Mouse (Mus musculus) heart, adult 9 months (tissue): ENCODE data around the gene Sept3.

Source experiments
- DNase-seq, 2 experiments: peaks; one replicate each; pipeline ENCODE4 v3.0.0; 2022; ENCODE audit warnings: low spot score in 2 of 2

Sept3 gene

GRCm38 (mm10) chr15:82272295-82272694 lies 2.4 kb upstream of the Sept3 start:
- DNase-seq, result no peak

DNA sequence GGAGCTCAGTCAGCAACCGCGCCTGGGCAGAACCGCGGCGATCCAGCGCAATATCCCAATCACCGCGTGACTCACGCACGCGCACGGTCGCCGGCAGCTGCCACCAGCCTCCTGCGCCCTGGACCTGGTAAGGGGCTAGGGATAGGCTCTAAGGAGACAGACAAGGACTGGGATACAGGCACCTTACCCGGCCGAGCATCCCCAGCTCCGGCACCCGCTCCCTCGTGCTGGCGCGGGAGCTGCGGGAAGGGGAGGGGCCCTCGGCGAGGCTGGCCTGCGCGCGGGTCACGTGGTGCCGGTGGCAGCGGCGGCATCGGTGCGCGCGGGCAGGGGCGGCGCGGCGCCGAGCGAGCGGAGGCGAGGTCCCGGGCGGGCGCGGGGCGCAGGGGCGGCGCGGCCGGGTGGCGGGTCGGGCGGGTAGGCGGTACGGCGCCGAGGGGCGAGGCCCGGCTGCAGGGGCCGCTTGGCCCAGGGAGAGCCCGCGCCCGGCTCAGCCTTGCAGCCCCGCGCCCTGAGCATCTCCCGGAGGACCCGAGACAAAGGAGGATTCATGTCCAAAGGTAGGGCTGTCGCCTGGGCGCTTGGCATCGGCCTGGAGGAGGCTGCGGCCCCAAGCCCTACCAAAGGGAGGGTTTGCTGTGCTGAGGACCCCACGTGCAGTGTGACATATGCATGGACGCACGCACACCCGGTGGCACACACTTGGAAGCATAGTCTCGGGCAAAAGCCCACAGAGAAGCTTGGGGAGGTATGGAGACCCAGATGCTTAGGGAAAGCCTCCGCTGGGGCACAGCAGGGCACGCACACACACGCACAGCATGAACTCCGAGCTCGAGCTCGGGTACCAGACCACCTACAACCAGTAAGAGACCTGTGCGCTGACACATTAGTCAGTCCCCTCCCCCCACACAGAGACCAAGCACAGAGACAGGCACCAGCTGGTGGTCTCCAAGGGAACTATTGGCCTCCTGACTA lies 521 bp downstream of the Sept3 start:
- DNase-seq, result no peak

DNA sequence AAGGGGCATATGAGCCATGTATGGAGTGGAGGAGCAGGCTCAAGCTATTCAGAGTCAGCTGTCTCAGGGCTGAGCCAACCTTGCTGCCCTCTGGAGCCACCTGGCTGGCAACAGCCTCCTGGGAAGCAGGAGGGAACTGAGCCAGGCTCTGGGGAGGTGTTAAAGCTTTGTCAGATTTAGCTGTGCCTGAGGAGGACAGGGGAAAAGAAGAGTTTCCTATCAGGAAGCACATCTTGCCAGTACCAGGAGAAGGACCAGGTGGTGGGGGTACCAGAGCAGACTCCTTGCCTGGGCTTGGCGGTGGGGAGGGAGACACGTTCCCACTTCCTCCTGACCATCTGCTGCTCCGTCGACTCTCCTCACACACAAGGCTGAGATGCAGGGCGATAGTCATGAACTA lies 2.9 kb downstream of the Sept3 start:
- no peak for DNase-seq

GRCm38 (mm10) chr15:82280638-82281037 lies 5.9 kb downstream of the Sept3 start:
- DNase-seq, result no peak

DNA sequence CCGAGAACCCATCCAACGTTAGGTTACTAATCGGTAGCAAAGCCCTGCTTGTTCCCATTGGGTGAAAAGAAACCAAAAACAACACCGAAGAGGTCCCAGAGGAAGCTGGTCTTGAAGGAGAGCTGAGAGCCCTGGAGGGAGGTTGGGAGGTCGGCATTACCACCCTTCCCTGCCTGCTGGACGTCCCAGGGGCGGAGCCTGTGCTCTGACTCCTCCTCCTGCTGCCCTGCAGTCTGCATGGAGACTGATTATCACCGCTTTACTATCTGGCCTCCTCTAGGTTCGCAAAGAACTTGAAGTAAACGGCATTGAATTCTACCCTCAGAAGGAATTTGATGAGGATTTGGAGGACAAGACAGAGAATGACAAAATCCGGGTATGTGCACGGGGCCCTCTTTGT lies 11.5 kb downstream of the Sept3 start:
- no peak for DNase-seq

DNA sequence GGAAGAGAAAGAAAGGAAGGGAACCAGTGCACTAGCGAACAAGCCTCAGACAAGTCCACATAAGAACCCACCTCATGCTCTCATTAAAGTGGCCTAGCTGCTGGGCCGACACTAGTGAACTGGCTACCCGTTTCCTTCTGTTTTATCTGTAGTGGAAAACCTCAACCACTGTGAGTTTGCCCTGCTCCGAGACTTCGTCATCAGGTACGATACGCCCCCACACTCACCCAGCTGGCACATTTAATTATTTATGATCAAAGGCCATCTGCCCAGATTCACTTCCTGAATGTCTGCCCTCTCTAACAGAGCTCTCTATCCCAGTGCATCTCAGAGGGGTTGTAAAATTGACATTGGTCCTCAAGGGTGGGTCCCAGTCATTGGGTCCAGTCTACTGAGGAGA lies 15.6 kb downstream of the Sept3 start:
- DNase-seq, result no peak

DNA sequence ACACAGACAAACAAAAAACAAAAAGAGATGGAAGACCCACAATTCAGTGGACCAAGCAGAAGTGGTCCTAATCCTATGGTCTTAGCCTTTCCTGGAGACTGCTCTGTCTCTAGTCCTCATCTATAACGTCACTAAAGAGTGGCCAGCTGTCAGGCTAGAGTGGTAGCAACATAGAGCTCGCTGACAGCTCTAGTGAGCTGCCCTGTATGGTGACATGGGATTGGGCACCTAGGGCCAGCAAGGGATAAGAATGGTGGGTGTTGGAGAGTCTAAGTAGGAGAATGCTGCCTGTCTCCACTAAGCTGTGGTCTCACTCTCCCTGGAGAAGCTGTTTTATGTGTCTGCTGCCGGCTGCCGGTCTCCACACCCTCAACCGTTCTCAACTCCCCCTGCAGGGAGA lies 18.2 kb downstream of the Sept3 start:
- no peak for DNase-seq

DNA sequence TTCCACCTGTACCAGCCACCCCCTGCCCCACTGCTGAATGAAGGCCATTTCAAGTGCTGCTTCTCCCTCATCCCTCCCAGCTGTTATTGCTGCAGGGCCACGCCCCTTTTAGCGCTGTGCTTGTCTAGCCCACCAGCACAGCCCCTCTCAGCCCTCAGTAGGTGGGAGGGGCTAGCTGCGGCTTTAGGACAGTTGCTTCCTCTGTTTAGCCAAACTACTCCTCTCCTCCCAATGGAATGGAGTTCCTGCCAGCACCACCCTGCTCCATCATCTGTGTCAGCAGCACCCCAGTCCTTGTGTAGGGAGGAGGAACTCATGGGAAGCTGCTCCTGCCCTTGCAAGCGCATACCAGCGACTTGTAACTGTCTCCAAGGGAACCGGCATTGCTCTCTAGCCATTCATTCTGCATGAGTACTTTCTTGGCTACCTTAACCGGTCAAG lies 18.6 kb downstream of the Sept3 start:
- DNase-seq, result no peak

- DNase-seq, result peak in 1 of 2 experiments; percentile 4
Measured at GRCm38 (mm10) chr15:82294059-82294458, 19.4 kb downstream of the Sept3 start.

- DNase-seq, result no peak
Measured at GRCm38 (mm10) chr15:82298764-82299561, 24.3 kb downstream of the Sept3 start, which contains the start of gene Wbp2nl. Gene Wbp2nl, plus strand, starts transcription at chr15:82298954.

GRCm38 (mm10) chr15:82307107-82307506 lies 32.4 kb downstream of the Sept3 start:
- no peak for DNase-seq

DNA sequence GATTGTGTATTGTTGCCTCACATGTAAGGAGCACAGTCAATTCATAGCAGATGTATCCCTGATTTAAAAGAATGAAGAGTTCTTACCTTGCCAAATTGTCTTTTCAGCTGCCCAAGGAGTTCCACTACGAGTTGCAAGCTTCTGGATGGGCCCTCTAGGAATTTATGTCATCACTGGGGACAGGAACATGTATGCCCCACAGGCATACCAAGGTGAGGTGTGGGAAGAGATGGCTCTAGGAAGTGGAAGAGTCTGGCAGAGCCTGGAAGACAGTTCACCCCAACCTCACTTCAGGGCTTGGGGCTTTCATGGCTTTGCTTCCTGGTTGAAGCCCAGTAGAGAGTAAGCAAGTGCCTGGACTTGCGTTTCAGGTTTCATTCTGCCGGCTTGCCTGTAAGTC lies 33.7 kb downstream of the Sept3 start:
- DNase-seq, result no peak

DNA sequence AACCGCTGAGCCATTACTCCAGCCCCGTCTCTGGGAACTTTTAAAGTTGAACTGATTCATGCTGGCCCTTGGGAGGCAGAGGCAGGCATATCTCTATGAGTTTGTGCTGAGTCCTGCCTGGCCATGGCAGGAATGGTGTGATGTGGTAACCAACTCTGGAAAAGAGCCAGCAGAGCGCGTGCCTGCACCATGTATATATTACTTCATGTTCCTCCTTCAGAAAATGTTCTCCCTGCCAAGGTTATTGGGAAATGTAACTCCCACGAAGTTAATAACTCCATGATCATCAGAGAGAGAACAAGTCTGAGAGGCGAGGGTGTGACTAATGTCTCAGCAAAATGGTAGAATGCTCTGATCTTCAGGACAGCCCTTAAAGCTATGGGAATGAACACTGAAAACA lies 43.1 kb downstream of the Sept3 start:
- no peak for DNase-seq

- no peak for DNase-seq
Measured at GRCm38 (mm10) chr15:82319613-82320012, 44.9 kb downstream of the Sept3 start.

DNA sequence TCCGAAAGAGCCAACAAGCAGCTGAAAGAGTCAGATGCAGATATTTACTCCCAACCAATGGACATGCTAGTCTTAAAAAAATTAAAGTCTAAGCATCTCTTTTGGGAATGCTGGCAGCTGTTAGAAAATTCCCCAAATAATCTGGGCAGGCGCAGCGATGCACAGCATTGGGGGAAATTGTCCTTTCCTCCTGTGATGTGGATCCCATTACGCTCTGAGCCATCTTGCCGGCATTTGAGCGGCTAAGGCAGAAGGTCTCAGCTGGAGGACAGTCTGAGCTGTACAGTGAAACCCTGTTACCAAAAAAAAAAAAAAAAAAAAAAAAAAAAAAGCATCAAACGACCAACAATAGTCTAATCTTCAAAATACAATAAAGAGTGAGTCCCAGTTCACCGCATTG lies 47.5 kb downstream of the Sept3 start:
- DNase-seq, result no peak

DNA sequence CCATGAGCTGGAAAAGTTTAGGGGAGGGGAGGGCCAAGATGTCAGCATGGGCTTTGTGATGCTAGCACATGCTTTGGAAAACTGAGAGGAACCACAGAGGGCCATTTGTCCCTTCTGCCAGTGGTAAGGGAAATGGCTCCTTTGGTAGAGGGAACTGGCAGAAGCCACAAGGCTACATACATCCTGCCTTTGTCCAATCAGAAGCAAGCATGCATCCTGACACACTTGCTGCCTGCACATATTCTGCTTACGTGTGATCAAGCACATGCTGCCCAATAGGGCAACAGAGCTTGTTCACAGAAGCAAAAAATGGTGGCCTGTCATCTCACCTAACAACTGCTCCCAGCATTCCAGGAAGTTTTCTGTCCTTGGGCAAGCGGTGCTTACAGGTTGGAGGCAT lies 50.7 kb downstream of the Sept3 start:
- DNase-seq, result no peak

- DNase-seq, result no peak
Measured at GRCm38 (mm10) chr15:82335194-82335593, 60.5 kb downstream of the Sept3 start.

DNA sequence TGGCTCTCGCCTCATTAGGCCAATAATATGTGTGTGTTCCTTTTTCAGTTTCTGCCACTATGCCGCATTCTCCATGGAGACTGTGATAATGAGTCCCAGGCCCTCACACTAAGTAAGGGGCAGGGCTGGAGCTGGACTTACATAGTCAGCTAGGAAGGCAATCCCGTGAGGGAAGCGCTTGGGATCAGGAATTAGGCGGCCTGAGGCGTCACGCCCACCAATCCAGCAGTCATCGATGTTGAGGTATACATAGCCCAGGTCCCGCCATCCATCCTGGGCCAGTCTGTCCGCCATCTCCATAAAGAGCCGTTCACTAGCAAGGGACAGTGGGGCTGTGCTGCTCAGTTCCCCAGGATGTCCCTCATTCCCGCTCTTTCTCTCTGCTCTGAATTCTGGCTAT lies 61.9 kb downstream of the Sept3 start:
- DNase-seq, result no peak

- DNase-seq, result no peak
Measured at GRCm38 (mm10) chr15:82337875-82338274, 63.2 kb downstream of the Sept3 start.

GRCm38 (mm10) chr15:82338593-82339112 lies 64.0 kb downstream of the Sept3 start, which contains the start of the genes Naga, Pheta2 and Smdt1:
Gene Naga, minus strand, starts transcription at chr15:82338925.
Gene Pheta2, plus strand, starts transcription at chr15:82338942.
Gene Smdt1, plus strand, starts transcription at chr15:82338959.
- DNase-seq, result peak; percentile 98

- no peak for DNase-seq
Measured at GRCm38 (mm10) chr15:82339150-82339549, 64.5 kb downstream of the Sept3 start.

DNA sequence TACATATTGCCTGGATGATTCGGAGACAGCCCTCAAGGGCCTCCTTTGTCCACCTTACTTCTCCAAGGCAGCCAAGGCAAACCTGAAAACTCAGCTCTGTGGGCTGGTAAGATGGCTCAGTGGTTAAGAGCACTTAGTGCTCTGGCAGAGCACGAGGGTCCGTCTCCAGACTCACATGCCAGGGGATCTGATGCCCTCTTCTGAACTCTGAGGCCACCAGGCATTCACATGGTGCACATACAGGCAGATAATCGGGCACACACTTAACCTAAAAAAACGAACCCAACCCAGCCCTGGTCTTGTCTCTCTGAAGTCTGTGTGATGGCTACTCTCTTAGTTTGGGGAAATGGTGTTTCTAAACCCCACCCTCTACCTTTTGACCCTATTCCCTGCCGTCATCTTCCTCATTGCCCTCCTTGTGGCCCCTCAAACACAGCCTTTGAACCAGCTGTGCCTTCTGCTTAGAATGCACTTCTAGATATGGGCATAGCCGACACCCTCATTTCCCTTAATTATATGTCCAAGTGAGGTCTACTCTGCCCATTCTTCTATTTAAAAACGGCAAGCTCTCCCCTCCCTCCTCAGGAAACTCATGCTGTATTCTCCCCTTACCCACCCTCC lies 65.1 kb downstream of the Sept3 start:
- no peak for DNase-seq
